Mouse (Mus musculus) lung, postnatal 36 days (tissue): ENCODE measurements around the gene Slc2a10.

Experiments used
- DNase-seq: peaks from one replicate; pipeline ENCODE4 v3.0.0; 2022; ENCODE audit warnings: mixed read lengths

Slc2a10 gene

DNA sequence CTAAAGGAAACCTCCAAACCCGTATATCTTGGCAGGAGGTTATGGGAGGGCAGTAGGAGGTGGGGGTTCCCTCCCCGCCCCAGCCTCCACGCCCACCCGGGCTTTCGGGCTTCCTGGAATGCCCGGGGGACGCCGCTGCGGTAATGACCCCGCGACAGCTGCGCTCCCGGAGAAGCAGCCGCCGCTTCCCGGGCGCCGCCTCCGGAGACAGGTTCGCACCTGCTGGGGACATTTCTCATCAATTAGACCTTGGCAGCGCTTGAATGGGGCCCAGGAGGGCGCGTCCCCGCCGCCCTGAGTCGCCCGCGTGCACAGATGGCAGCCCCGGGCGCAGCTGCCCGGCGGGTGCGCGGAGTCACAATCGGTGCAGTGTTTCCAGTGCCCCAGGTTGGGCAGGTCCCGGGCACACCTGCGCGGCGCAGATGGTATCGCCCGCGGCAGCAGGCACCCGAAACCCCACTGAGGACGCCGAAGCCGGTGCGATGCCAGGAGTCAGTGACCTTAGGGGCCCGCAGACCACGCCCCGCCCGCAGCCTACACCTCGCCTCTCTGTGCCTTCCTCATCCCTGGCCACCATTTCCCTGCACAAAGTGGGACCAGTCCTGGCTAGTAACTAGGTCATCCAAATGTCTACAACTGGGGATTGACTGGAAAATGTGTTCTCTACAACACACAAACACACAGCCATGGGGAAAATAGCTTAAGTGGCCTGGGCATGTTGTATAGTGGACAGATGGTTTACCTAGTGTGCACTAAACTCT is 59.9 kb downstream of the Slc2a10 start:
- peak; percentile 13 for DNase-seq

DNA sequence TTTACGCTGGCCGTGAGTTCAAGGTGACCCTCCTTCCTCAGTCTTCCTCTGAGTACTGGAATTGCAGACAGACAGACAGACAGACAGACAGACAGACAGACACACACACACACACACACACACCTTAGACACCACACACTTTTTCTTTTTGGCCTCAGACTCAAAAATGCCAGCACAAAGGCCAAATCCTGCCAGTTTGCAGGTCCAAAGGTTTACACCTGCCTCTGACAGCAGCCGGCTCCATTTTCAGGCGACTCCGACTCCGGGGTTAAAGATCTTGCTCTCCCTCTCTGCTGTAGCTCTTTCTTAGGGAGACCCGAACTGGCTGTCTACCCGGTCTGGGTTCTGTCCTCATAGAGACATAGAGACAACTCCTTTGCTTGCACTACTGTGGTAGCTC is 60.5 kb downstream of the Slc2a10 start:
- DNase-seq: no peak

DNA sequence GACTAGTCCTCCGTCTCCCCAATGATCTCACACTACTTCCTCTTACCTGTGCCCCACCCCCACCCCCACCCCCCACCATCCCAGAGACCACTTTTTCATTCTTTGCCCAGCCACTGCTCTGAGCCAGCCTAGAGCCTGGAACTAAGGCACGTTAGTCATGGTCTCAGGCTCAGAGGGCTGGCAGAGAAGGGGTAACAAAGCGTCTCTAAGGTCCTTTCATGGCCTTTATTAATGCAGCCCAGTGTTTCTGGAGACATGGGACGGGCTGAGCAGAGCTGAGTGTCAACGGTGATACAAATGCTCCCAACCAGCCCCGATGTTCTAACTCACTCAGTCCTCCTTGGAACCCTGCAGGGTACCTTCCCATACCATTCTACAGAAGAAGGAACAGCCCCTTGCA is 61.0 kb downstream of the Slc2a10 start:
- no peak for DNase-seq

DNA sequence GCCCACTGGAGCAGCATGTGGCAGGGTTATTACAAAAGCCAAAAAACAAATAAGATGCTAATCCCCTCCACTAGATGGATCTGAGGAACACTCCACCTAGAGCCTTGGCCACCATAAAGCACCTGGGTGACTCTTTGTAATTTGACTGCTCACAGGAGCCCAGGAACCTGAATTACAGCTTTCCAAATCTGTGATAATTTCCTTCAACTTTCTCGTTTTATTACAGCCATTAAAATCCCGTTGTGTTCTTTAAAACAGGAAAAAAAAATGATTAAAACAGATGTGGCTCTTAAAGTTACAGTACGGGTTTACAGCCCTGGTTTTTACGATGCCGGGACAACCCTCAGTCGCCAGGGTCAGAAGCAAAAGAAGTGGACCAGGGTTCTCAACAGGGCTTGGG is 63.3 kb downstream of the Slc2a10 start:
- no peak for DNase-seq

DNA sequence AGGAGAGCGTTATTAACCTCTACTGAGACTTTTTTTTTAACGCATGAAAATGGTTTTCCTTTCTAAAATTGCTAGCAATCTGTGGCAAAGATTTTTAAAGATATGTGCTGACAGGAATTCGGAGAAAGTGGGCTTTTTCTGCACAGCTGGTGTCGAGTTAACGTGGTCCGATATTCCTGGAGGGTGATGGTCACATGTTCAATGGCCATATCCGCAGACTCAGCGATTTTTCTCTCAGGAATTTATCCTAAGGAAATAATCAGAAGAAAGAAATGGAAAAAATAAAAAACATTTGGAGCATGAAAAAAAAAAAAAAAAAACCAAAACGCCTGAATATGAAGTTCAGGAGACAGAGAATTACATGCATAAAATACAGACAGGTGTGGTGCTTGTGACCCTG is 64.2 kb downstream of the Slc2a10 start:
- DNase-seq: no peak

DNA sequence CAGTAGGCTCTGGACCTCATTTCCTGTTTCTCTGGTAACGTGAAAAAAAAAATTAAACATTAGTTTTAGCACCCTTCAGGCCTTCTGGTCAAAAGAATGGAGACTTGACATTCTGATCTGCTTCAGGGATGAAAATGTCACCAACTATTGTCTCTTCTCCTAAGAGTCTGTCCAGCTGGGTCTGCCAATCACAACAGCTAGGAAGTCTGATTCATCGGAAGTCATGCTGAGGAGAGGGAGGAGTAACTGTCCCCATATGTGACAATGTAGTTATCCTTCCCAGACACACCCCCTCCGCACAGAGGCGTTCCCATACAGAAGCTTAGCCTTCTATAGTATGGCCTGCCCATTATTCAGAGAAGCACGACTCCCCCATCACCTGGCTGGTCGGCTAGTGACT is 65.3 kb downstream of the Slc2a10 start:
- no peak for DNase-seq
